Mouse (Mus musculus) left cerebral cortex, postnatal 36 days (tissue): ENCODE data around the gene Aunip. TPM values are rescaled to one million over a fixed set of nuclear protein-coding genes. Genes with fewer than 3 reads are reported as not detected.

Experiments
- DNase-seq, 2 experiments: peaks; one replicate each; pipeline ENCODE4 v3.0.0; 2021 to 2022; ENCODE audit warnings: low spot score in 2 of 2, mixed read lengths in 1 of 2
- intact Hi-C: fragments of 180-260 bp; cut with DNase I; formaldehyde crosslinking; loops from one replicate; pipeline ENCODE4 v1.15.1; 2025
- total RNA-seq, 2 experiments: library from RNA; stranded (reverse); gene quantifications; 2 replicates each; pipeline ENCODE4 v1.2.3; 2021

The Aunip gene
- total RNA-seq, 2 experiments from 2014 or later, result 0.32 TPM; not detected in 1

GRCm38 (mm10) chr4:134543261-134543660 lies 32.5 kb downstream of the Aunip start:
- DNase-seq, result peak; percentile 86 to 91
- intact Hi-C loops, result loop anchor here (2.0 kb wide), 2 partner anchors 170 to 256 kb away; no protein-coding TSS in a partner anchor

GRCm38 (mm10) chr4:134546814-134547705 lies 36.3 kb downstream of the Aunip start:
- no peak for DNase-seq

GRCm38 (mm10) chr4:134548169-134548938 lies 37.6 kb downstream of the Aunip start:
- no peak for DNase-seq
- intact Hi-C loops, result no loop called here

More at GRCm38 (mm10) chr4:134546814-134547705, 36.3 kb downstream of the Aunip start:
- intact Hi-C loops, result loop anchor here (1.0 kb wide), 1 partner anchor 245 kb away; no protein-coding TSS in a partner anchor

GRCm38 (mm10) chr4:134549899-134550298 lies 39.1 kb downstream of the Aunip start:
- DNase-seq, result no peak
- intact Hi-C loops, result no loop called here

- intact Hi-C loops, result loop anchor here (2.0 kb wide), 1 partner anchor 145 kb away; no protein-coding TSS in a partner anchor
- DNase-seq, result peak; percentile 55
These were observed 40.9 kb downstream of the Aunip start, which contains the start of gene Selenon for GRCm38 (mm10) chr4:134551494-134552316. Gene Selenon (minus strand): TSS chr4:134552166.

DNA sequence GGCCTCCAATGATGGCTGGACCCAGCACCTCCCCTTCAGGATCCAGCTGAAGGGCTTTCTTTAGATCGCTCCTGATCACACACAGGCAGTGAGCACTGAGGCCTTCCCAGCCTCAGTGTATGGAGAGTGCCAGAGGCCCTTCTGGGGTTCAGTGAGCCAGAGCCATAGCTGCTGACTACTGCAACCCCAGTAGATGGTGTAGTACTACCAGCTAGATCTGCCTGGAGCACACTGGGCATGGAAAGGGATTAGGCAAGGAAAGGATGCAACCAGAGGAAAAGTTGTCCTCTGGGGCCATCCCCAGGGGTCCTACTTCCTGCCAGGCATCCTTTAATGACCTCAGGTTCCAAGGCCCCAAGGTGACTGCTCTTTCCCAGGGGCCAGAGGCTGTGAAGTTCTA lies 42.8 kb downstream of the Aunip start:
- intact Hi-C loops, result loop anchor here (2.0 kb wide), 1 partner anchor 143 kb away; no protein-coding TSS in a partner anchor

DNA sequence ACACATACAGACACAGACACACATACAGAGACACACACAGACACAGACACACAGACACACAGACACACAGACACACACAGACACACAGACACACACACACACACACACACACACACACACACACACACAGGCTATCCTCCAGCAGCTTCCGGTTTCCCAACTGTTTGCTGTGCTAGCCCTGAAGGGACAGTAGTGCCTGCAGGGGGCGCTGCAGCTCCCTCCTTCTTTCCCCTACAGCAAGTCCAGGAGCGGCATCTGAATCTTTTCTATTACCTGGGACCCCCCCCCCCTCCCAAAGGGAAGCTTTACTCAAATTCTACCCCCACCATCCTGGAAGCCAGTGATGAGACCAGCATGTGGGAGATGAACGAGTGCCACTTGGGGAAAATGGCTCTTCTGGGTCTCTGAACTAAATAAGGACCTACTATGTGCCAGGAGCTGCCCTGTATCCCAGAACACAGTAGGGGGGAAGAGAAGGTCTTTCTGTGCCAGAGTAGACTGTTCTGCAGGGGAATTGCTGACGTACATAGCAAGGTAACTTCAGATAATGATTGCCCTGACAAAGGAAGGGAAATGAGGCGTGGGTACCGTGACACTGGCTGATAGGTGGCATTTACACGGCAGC lies 45.3 kb downstream of the Aunip start:
- intact Hi-C loops, result no loop called here
- no peak for DNase-seq

More for the DNA sequence above, 42.8 kb downstream of the Aunip start:
- DNase-seq, result no peak

DNA sequence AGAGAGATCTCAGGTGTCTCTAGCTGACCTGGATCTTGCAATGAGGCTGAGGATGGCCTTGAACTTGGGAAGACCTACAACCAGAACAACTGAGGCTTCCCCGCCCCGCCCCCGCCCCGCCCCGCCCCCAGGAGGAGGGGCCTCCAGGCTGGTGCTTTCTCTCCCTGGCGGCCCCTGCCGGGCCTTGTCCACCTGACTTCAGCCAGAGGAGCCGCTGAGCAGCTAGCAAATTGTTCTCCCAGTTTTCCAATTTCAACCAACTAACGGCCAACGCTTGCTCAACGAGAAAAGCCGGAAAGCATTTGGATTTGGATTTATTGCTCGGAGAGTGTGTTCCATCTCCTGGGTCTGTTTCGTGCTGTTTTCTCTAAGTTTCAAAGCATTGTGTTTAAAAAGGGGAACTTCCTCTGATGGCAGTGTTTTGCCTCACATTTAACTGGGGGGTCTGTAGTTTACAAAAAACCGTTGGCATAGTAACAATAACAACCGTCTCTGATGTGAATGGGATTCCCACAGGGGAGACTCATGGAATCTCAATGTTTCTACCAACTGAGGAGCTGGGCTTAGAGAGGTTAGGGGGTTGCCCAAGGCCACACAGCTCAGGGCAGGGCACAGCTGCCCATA lies 46.9 kb downstream of the Aunip start:
- no peak for DNase-seq
- intact Hi-C loops, result no loop called here

- intact Hi-C loops, result no loop called here
- DNase-seq, result no peak
These were observed 47.8 kb downstream of the Aunip start for GRCm38 (mm10) chr4:134558570-134559113.

GRCm38 (mm10) chr4:134559154-134559553 lies 48.4 kb downstream of the Aunip start:
- intact Hi-C loops, result no loop called here
- DNase-seq, result no peak

- DNase-seq, result no peak
- intact Hi-C loops, result no loop called here
These were observed 49.9 kb downstream of the Aunip start for GRCm38 (mm10) chr4:134560699-134561098.

- no peak for DNase-seq
- intact Hi-C loops, result no loop called here
These were observed 51.2 kb downstream of the Aunip start for GRCm38 (mm10) chr4:134562014-134562413.

- DNase-seq, result no peak
- intact Hi-C loops, result no loop called here
These were observed 52.8 kb downstream of the Aunip start for GRCm38 (mm10) chr4:134563624-134564023.

GRCm38 (mm10) chr4:134564093-134564492 lies 53.3 kb downstream of the Aunip start:
- intact Hi-C loops, result no loop called here
- DNase-seq, result no peak

GRCm38 (mm10) chr4:134567377-134568226 lies 56.8 kb downstream of the Aunip start:
- no peak for DNase-seq
- intact Hi-C loops, result no loop called here

DNA sequence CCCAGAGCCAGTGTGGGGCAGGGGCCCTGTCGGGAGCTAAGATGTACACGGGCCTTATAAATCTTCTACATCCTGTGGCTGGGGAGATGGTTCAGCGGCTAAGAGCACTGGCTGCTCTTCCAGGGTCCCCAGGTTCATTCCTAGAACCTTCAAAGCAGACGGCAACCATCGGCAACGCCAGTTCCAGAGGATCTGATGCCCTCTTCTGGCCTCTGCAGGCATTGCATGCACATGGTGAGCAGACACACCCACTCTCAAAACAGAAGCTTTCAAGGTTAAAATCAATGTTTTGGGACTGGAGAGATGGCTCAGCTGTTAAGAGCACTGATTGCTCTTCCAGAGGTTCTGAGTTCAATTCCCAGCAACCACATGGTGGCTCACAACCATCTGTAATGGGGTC lies 58.4 kb downstream of the Aunip start:
- DNase-seq, result no peak
- intact Hi-C loops, result no loop called here

DNA sequence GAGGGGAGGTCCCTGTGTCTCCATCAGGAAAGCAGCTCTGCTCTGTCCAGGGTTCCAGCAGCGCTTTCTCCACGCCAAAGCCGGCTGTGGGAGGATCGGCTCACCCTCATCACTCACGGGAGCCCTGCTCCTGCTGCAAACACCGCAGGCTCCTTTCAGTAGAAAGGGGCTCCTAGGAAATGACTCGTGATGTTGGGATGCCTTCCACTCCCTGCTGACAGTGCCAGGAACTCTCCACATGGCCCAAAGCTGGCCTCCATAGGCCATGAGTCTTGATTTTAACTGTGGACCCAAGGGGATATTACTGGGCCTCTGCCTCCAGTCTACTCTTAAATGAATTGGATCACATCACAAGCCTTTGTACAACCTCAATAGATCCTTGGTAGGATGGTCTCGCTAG lies 59.0 kb downstream of the Aunip start:
- no peak for DNase-seq
- intact Hi-C loops, result no loop called here
